Mouse (Mus musculus) urinary bladder, adult 2 months (tissue): Measurements from ENCODE around the gene Strn. TPM values are rescaled to one million over a fixed set of nuclear protein-coding genes. Genes with fewer than 3 reads are reported as not detected.

Experiments used
- DNase-seq: peaks from one replicate; pipeline ENCODE4 v3.0.0; 2022; ENCODE audit warnings: low spot score
- polyA plus RNA-seq: library from polyadenylated mRNA; depleted of rRNA; stranded (reverse); fragments of >200 nt; gene quantifications from 2 replicates; pipeline ENCODE4 v1.2.3, GENCODE M21; 2012; rRNA removed

The Strn gene
- polyA plus RNA-seq, 1 experiment = 9.3 TPM

- no peak for DNase-seq
Measured at GRCm38 (mm10) chr17:78618164-78618693, 118.8 kb downstream of the Strn start.

GRCm38 (mm10) chr17:78615096-78615495 lies 121.9 kb downstream of the Strn start:
- no peak for DNase-seq

- DNase-seq = no peak
Measured at GRCm38 (mm10) chr17:78614481-78614880, 122.5 kb downstream of the Strn start.

GRCm38 (mm10) chr17:78611117-78611516 lies 125.9 kb downstream of the Strn start:
- no peak for DNase-seq

- DNase-seq = no peak
Measured at GRCm38 (mm10) chr17:78609191-78609855, 127.7 kb downstream of the Strn start.

- no peak for DNase-seq
Measured at GRCm38 (mm10) chr17:78608716-78609115, 128.3 kb downstream of the Strn start.

GRCm38 (mm10) chr17:78608135-78608670 lies 128.8 kb downstream of the Strn start:
- no peak for DNase-seq

- DNase-seq = no peak
Measured at GRCm38 (mm10) chr17:78604431-78604830, 132.6 kb downstream of the Strn start.

GRCm38 (mm10) chr17:78603872-78604271 lies 133.1 kb downstream of the Strn start:
- no peak for DNase-seq

GRCm38 (mm10) chr17:78602316-78602715 lies 134.7 kb downstream of the Strn start:
- DNase-seq = no peak

- no peak for DNase-seq
Measured at GRCm38 (mm10) chr17:78601601-78602000, 135.4 kb downstream of the Strn start.

- no peak for DNase-seq
Measured at GRCm38 (mm10) chr17:78601042-78601441, 136.0 kb downstream of the Strn start.

Other genes starting within 250 kb of the Strn start
- gene Vit, start 229.1 kb downstream of the Strn start, polyA plus RNA-seq = 2.0 and 2.2 TPM in 2 replicates
- 17.5 and 19.9 TPM in 2 replicates for gene Heatr5b, start 98.2 kb upstream of the Strn start, polyA plus RNA-seq
- gene Gpatch11, start 98.4 kb upstream of the Strn start, polyA plus RNA-seq = 25.2 and 27.0 TPM in 2 replicates
- gene Eif2ak2, start 145.4 kb upstream of the Strn start, polyA plus RNA-seq = 7.9 and 13.0 TPM in 2 replicates
- gene Sult6b1, start 169.8 kb upstream of the Strn start, polyA plus RNA-seq = not detected in 2 replicates
- gene Cebpzos, start 179.3 kb upstream of the Strn start, polyA plus RNA-seq = 30.3 and 37.0 TPM in 2 replicates
- 15.1 and 19.2 TPM in 2 replicates for gene Cebpz, start 199.9 kb upstream of the Strn start, polyA plus RNA-seq
- gene Ndufaf7, start 199.9 kb upstream of the Strn start, polyA plus RNA-seq = 28.1 and 29.5 TPM in 2 replicates